Mouse (Mus musculus) cerebellum, postnatal 36 days (tissue): Measurements from ENCODE around the gene 1700018B08Rik.

ENCODE experiments used
- DNase-seq, 2 experiments: peaks; one replicate each; pipeline ENCODE4 v3.0.0; 2021 to 2022; ENCODE audit warnings: mixed read lengths in 2 of 2

The 1700018B08Rik gene

DNA sequence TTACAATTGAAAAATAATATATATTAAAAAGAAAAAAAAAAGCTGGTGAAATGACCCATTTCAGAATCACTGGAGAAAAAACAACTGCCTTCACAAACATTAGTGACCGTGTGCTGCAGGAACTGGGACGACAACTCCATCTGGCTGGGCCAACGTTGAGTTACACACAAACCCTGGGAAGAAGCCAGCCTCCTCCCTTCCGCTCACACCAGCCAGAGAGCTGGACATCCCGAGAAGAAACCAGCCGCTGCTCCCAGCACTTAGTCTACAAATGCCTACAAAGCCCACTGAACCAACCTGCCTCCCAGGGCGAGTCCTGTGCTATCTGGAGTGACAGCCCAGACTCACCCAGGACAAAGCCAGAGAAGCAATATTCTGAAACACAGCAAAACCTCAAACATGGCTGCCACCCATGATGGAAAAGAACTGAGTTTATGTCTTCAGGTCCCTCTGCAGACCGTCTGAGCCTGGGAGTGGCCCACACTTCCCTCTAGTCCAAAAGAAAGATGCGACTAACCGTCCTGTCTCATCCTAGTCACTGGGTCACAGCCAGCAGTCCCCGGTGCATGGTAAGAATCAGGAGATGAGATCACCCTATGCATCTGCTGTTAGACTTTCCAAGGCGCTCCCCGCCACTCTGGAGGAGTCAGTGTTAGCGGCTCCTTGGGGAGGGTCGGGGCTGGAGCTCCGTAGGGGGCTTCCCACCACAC lies 17.7 kb upstream of the 1700018B08Rik start:
- DNase-seq = peak; percentile 54 to 58

DNA sequence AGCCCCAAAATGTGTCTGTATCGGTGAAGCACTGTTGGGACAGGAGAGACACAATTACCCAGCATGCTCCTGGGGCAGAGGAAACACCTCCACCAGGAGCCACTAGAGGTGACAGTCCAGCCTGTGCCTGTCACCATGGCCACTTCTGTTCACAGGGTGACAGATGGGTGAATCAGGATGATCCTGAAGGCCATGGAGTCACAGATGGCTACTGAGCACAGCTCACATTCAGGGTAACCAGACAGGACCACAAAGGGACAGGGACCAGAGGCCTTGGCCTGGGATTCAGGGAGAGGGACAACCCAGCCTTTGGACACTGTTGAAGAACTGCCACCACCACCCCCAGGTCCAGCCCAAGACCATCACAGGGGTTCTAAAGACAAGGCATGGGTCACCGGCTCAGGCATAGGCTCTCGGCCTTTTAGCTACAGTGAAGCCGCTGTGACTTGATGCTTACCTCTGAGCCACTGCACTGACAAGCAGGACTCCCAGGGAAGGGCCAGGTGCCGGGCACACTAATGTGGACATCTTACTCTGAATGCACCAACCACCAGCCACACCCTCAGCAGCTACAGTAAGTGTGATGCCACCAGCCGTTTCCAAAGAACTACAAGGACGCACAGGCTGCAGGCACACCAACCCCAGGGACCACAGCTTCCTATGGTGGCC lies 16.4 kb upstream of the 1700018B08Rik start:
- DNase-seq = no peak

DNA sequence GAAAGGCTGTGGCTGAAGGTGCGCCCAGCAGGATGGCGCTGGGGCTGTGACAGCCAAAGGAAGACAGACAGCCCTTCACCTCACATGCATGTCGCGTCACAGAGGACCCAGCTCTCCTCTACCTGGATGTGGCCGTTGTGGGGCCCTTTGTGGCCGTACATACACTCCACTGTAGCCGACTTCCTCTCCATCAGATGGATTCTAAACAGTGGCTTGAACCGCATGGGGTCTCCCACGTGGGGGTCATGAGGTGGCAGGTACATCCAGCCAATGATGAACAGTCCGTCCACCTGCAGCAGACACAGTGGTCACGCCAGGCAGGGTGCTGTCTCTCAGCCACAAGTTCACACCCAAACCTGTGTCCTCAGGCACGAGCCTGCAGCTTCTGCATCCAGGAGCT lies 15.7 kb upstream of the 1700018B08Rik start:
- no peak for DNase-seq

GRCm38 (mm10) chr8:121558538-121558937 lies 14.4 kb upstream of the 1700018B08Rik start:
- DNase-seq = peak in 1 of 2 experiments; percentile 3

DNA sequence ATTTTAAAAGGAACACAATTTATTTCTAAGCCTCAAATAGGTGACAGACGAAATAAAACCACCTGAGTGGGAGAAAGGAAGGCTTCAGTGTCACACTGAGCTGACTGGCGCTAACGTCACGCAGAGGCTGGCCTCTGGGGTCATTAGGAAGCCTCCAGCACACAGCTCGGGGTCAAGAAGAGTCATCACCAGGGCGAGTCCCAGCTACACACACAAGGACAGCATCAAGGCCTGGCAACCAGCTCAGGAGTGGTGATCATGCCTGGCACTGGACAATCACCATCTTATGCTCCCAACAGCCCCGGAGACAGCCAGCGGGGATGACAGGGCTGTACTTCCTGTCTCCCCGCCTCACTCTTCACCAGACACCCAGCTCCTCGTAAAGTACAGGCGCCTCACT lies 13.6 kb upstream of the 1700018B08Rik start:
- DNase-seq = peak in 1 of 2 experiments; percentile 1

GRCm38 (mm10) chr8:121553831-121554475 lies 9.8 kb upstream of the 1700018B08Rik start:
- no peak for DNase-seq

- no peak for DNase-seq
Observed at GRCm38 (mm10) chr8:121552506-121552905, 8.4 kb upstream of the 1700018B08Rik start.

DNA sequence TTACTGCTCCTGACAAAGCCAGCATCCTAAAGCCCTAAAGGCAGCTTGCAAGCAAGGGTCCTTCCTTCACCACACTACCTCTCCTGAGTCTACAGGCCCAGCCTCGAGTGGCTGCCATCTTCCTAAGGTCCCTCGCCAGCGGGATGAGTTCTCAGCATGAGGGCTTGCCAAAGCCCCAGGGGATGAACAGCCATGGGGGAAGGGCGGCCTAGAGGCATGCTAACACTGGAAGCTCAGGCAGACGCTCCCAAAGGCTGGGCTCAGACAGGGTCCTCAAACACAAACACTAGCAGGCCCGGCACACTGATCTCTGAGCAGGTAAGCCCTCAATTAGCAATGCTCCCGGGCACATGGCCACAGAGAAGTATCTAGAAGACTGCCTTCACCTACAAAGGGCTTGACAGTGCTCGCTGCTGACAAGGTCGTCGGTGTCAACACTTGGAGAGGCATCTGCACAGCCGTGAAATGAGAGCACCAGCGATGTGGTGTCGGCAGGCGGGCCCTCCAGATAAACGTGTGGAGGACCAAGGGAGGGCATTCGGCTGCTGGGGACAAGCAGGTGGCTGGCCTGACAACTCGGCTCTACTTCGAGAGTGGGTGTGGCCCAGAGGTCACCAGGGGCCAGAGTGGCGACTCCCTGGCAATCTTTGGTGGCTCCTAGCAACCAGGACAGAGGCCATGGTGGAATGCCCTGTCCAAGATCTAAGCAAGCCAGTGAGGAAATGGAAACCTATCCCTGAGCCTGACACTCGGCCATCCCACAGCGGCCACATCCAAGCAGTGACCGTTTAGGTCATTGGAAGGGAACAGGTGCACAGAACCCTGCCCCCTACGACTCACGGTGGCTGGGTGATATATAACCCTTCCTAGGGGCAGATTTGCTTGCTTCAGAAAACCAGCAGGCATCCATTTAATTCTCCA lies 7.2 kb upstream of the 1700018B08Rik start:
- peak in 1 of 2 experiments; percentile 3 for DNase-seq

GRCm38 (mm10) chr8:121550056-121550455 lies 5.9 kb upstream of the 1700018B08Rik start:
- DNase-seq = no peak

GRCm38 (mm10) chr8:121547132-121547531 lies 3.0 kb upstream of the 1700018B08Rik start:
- peak; percentile 78 to 85 for DNase-seq

DNA sequence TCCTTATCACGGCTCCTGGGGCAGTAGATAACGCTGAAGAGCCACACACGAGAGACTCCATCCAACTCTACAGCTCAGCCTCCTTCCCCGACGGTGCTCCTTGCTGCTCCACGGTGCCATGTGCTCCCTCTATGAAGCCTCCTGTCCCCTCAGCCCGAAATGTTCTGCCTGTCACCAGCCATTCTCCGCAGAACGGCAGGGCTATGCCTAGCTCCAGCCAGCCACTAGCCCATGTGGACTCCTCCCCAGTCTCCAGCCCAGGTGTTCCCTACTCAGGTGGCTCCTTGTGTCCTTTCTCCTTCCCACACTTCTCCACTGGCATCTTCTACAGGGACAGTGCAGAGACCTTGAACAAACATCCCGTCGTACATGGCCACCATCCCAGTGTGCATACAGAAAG lies 816 bp upstream of the 1700018B08Rik start:
- no peak for DNase-seq

DNA sequence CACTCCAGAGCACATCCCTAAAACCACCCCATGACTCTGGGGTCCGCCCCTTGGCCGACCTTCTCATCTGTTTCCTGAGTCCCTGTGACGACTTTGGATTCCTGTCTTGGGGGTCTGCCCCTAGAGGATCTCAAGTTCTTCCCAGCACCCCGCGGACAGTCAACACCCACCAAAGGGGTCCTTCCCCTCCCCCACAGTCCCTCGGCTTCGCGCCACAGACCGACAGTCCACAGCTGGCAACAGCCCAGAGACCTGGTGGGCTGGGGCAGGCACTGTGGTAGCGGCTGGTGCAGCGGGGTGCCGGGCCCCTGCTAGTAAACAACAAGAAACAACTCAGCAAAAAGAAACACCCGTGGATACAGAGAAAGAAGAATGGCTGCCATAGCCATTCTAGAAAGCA lies 1.2 kb downstream of the 1700018B08Rik start:
- DNase-seq = no peak

GRCm38 (mm10) chr8:121541862-121542261 lies 2.3 kb downstream of the 1700018B08Rik start:
- no peak for DNase-seq

DNA sequence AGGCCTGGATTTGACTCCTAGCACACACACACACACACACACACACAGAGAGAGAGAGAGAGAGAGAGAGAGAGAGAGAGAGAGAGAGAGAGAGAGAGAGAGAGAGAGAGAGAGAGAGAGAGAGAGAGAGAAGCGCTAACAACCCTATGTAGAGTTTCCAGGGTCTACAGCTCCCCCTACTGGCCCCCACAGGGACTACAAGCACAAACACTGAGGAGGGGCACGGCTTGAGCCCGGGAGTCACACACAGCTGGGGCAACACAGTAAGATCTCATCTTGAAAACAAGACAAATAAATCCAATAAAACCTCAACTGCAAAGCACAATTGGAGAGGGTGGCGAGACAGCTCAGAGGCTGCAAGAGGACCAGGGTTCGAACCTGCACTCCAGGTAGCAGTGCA lies 11.7 kb downstream of the 1700018B08Rik start:
- DNase-seq = no peak

DNA sequence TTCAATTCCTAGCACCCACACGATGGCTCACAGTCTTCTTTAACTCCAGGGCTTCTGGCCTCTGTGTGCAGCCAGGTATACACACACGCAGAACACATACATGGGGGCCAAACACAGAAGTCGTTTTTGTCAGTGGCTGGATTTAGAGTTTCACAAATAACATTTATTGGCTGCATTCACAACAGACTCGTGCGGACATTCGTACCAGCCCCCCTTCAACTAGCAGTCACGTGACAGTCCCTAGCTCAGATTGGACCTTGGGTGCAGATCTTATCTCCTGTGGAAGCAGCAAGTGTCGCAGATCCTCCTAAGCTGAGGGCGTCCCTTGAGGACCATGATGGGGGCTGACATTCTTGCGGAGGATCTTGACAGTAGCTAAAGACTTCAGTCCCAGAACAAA lies 13.5 kb downstream of the 1700018B08Rik start:
- no peak for DNase-seq

- DNase-seq = no peak
Observed at GRCm38 (mm10) chr8:121528790-121529189, 15.3 kb downstream of the 1700018B08Rik start.

GRCm38 (mm10) chr8:121527751-121528150 lies 16.4 kb downstream of the 1700018B08Rik start:
- DNase-seq = no peak

- no peak for DNase-seq
Observed at GRCm38 (mm10) chr8:121526811-121527550, 17.1 kb downstream of the 1700018B08Rik start.

DNA sequence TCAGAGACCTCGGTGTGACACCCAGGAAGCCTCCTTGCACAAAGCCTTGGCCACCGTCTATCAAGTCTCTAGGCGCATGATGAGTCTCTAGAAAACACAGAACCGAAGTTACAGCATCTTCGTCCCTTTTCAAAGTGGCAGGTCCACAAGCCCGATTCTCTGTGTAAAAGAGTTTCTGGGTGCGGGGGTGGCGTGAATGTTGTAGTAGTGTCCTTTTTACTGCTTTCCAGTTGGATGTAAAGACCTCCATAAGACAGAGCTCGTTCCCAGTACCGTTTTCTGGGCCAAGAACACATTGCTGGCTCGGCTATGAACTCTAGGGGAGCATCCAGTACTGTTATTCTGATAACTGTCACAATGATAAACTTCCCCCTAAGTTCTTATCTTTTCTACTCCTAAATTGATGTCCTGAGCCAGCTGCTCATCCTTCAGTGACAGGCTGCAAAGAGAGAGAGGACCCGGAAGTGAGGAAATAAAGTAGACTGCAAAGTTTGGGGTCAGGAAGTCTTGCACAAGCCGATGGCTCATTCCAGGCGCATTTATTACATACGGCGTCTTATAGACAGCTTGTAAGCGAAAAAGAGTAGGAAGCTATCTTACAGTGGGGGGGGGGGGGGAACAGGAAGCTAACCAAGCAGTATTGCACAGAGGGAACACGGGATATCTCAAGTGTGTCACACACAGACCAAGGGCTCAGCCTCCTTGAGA lies 18.9 kb downstream of the 1700018B08Rik start:
- DNase-seq = no peak

GRCm38 (mm10) chr8:121513429-121513828 lies 30.7 kb downstream of the 1700018B08Rik start:
- peak; percentile 88 to 90 for DNase-seq

- no peak for DNase-seq
Observed at GRCm38 (mm10) chr8:121511751-121512150, 32.4 kb downstream of the 1700018B08Rik start.
